Mouse (Mus musculus) mature B cell (primary cell): ENCODE measurements at regions not wholly inside any gene's neighbourhood (a gene's known extent, or its start where the extent isn't known, plus 50 kb on each side); places are given as distances from the start of the nearest gene placed in this dataset.

Experiments used
- in situ Hi-C: fragments of 300-500 bp; cut with MboI; formaldehyde crosslinking; loops from 2 replicates; pipeline ENCODE4 v1.14.3; 2019

- in situ Hi-C loops = no loop called here
Observed at GRCm38 (mm10) chr15:5510056-5510455, 266.1 kb upstream of the Ptger4 start.

GRCm38 (mm10) chr15:5511046-5511445 lies 267.1 kb upstream of the Ptger4 start:
- in situ Hi-C loops = no loop called here

- in situ Hi-C loops = no loop called here
Observed at GRCm38 (mm10) chr15:5512546-5512945, 268.6 kb upstream of the Ptger4 start.

- in situ Hi-C loops = no loop called here
Observed at GRCm38 (mm10) chr15:5513146-5513545, 269.2 kb upstream of the Ptger4 start.

- in situ Hi-C loops = no loop called here
Observed at GRCm38 (mm10) chr15:5514217-5514616, 270.2 kb upstream of the Ptger4 start.

- in situ Hi-C loops = no loop called here
Observed at GRCm38 (mm10) chr15:5517244-5517966, 273.4 kb upstream of the Ptger4 start.

- in situ Hi-C loops = no loop called here
Observed at GRCm38 (mm10) chr15:5519552-5519951, 275.6 kb upstream of the Ptger4 start.

- in situ Hi-C loops = no loop called here
Observed at GRCm38 (mm10) chr15:5519997-5520396, 276.0 kb upstream of the Ptger4 start.

GRCm38 (mm10) chr15:5528619-5529018 lies 284.6 kb upstream of the Ptger4 start:
- in situ Hi-C loops = no loop called here

GRCm38 (mm10) chr15:5533656-5534055 lies 289.7 kb upstream of the Ptger4 start:
- in situ Hi-C loops = no loop called here

GRCm38 (mm10) chr15:5537432-5537831 lies 293.4 kb upstream of the Ptger4 start:
- in situ Hi-C loops = no loop called here

- in situ Hi-C loops = no loop called here
Observed at GRCm38 (mm10) chr15:5539301-5539928, 295.4 kb upstream of the Ptger4 start.

GRCm38 (mm10) chr15:5554526-5554925 lies 310.5 kb upstream of the Ptger4 start:
- in situ Hi-C loops = no loop called here

- in situ Hi-C loops = no loop called here
Observed at GRCm38 (mm10) chr15:5554926-5555325, 310.9 kb upstream of the Ptger4 start.

GRCm38 (mm10) chr15:5555381-5556066 lies 311.5 kb upstream of the Ptger4 start:
- in situ Hi-C loops = no loop called here

- in situ Hi-C loops = no loop called here
Observed at GRCm38 (mm10) chr15:5561783-5562182, 317.8 kb upstream of the Ptger4 start.

- in situ Hi-C loops = no loop called here
Observed at GRCm38 (mm10) chr15:5574366-5574765, 330.4 kb upstream of the Ptger4 start.

GRCm38 (mm10) chr15:5579559-5579958 lies 335.6 kb upstream of the Ptger4 start:
- in situ Hi-C loops = no loop called here

GRCm38 (mm10) chr15:5580416-5580815 lies 336.4 kb upstream of the Ptger4 start:
- in situ Hi-C loops = no loop called here

- in situ Hi-C loops = no loop called here
Observed at GRCm38 (mm10) chr15:5584381-5584780, 340.4 kb upstream of the Ptger4 start.

GRCm38 (mm10) chr15:5604732-5605266 lies 360.8 kb upstream of the Ptger4 start:
- in situ Hi-C loops = no loop called here

- in situ Hi-C loops = no loop called here
Observed at GRCm38 (mm10) chr15:5607533-5607932, 363.5 kb upstream of the Ptger4 start.

GRCm38 (mm10) chr15:5623021-5623420 lies 379.0 kb upstream of the Ptger4 start:
- in situ Hi-C loops = no loop called here
